8 mouse cellular contexts compared by ENCODE assay signal in the genomic region with DNA sequence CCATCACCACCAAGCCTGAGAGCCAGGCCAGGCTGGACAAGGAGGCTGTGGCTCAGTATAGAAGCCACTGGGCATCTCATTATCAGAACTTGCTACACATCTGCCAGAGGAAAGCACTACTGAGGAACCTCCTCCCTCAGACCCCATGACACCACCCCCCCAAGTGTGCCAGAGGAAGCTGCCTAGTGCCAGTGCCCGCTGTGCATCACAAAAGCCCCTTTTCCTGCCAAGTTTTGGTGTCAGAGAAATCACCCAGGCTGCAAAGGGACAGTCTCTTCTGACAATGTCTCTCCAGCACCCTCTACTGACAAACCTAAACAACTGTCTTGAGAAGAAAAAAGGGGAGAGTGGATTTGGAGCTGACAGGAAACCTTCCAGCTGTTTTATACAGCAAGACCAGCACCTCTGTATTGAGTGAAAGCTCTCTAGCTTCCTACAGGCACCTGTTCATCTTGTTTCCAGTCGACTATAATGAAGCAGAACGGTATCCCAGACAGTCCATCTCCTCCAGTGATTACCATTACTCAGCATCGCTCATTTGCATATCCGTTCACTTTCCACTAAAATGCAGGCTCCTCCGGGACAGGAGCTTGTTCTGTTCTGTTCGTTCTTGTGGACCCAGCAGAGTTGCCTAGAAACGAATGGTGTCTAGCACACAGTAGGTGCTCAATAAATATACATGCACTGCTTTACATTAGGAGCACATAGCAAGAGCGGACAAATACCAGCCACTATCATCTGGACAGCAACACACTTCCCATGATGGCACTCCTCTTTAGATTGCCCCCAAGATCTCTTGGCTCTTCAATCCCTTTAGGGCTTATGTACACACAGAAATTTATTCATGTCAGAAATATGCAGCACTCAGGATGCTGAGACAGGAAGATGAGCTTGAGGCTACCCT. TPM values are rescaled to one million over a fixed set of nuclear protein-coding genes. Genes with fewer than 3 reads are reported as not detected.
DNase-seq lines count a peak whose midpoint lies in the region; ATAC-seq lines count a peak whose summit lies in the region.

No protein-coding gene starts in this region.

- DNase-seq in thymus, postnatal 14 days: peak; percentile 13
- no peak for DNase-seq in thymus, postnatal 25 days
- DNase-seq in cerebellum, postnatal 25 days: peak; percentile 45 to 60
- DNase-seq in layer of hippocampus, postnatal 14 days (ENCODE audit: low spot score in 2 of 2): peak; percentile 60 to 72
- DNase-seq in urinary bladder, postnatal 4 days (ENCODE audit: low spot score in 2 of 2): no peak
- no peak for DNase-seq in gastrocnemius, postnatal 14 days

- no peak overlapping the region for H3K4me2 ChIP-seq in hindbrain, embryonic 12.5 days (replicated peaks)
- H3K4me2 ChIP-seq in midbrain, embryonic 15.5 days: no peak overlapping the region

- no peaks in the 10 kb centered on the region for H3K9me3 ChIP-seq in hindbrain, embryonic 12.5 days (replicated peaks)
- H3K9me3 ChIP-seq in midbrain, embryonic 15.5 days: no peaks in the 10 kb centered on the region

- H3K27ac ChIP-seq in hindbrain, embryonic 12.5 days: no peak overlapping the region
- 0 out of 2 replicates have a peak overlapping the region, but pooled peaks have one; percentile 42 for H3K27ac ChIP-seq in midbrain, embryonic 15.5 days

- H3K36me3 ChIP-seq in hindbrain, embryonic 12.5 days: peaks cover 30% of the 10 kb centered on the region
- peaks cover 11% of the 10 kb centered on the region; the same call in 1 of the 2 replicates for H3K36me3 ChIP-seq in midbrain, embryonic 15.5 days (replicated peaks)

- H3K4me3 ChIP-seq in hindbrain, embryonic 12.5 days: no peak overlapping the region
- no peak overlapping the region for H3K4me3 ChIP-seq in midbrain, embryonic 15.5 days

- no peak overlapping the region for H3K9ac ChIP-seq in hindbrain, embryonic 12.5 days
- no peak overlapping the region for H3K9ac ChIP-seq in midbrain, embryonic 15.5 days

- ATAC-seq in hindbrain, embryonic 12.5 days (ENCODE audit: low FRiP score): peak; percentile 71
- ATAC-seq in midbrain, embryonic 15.5 days (replicated peaks): peak; percentile 84

- H3K27me3 ChIP-seq in hindbrain, embryonic 12.5 days: no peaks in the 10 kb centered on the region
- no peaks in the 10 kb centered on the region for H3K27me3 ChIP-seq in midbrain, embryonic 15.5 days (replicated peaks)

- no peaks in the 10 kb centered on the region for H3K4me1 ChIP-seq in hindbrain, embryonic 12.5 days
- H3K4me1 ChIP-seq in midbrain, embryonic 15.5 days: peaks cover 5% of the 10 kb centered on the region

- WGBS in hindbrain, embryonic 12.5 days: 64% methylated on average over 9 of the region's 9 CpGs
- WGBS in midbrain, embryonic 15.5 days: 52% methylated on average over 9 of the region's 9 CpGs

- intact Hi-C loops in gastrocnemius, postnatal 14 days (cut with DNase I; ENCODE audit: low total_unique reads): no loop called here

RNA-seq across cellular contexts. Expression of a gene that starts 12.6 kb away (rescaled TPM):
- polyA plus RNA-seq in hindbrain, embryonic 12.5 days (2016; fragmentation: Nextera tagmentation; extraction: Ambion mirVana): 440 and 489 TPM in 2 replicates
- total RNA-seq in layer of hippocampus, postnatal 14 days (2021): 100 to 1,000 TPM; 102 TPM
- 313 and 342 TPM in 2 replicates for polyA plus RNA-seq in midbrain, embryonic 15.5 days (2015; fragmentation: Nextera tagmentation; extraction: Ambion mirVana)
- 100 to 1,000 TPM; 122 to 127 TPM for total RNA-seq in gastrocnemius, postnatal 14 days (2021)

RNA-seq across cellular contexts. Expression of a gene that starts 28.4 kb away (rescaled TPM):
- polyA plus RNA-seq in hindbrain, embryonic 12.5 days (2016; fragmentation: Nextera tagmentation; extraction: Ambion mirVana): not detected in 2 replicates
- not detected for total RNA-seq in layer of hippocampus, postnatal 14 days (2021)
- not detected in 2 replicates for polyA plus RNA-seq in midbrain, embryonic 15.5 days (2015; fragmentation: Nextera tagmentation; extraction: Ambion mirVana)
- not detected for total RNA-seq in gastrocnemius, postnatal 14 days (2021)

RNA-seq across cellular contexts. Expression of a gene that starts 54.3 kb away (rescaled TPM):
- polyA plus RNA-seq in hindbrain, embryonic 12.5 days (2016; fragmentation: Nextera tagmentation; extraction: Ambion mirVana): not detected in 2 replicates
- under 1 TPM; 0.25 to 0.29 TPM for total RNA-seq in layer of hippocampus, postnatal 14 days (2021)
- 0.48 and 0.98 TPM in 2 replicates for polyA plus RNA-seq in midbrain, embryonic 15.5 days (2015; fragmentation: Nextera tagmentation; extraction: Ambion mirVana)
- not detected for total RNA-seq in gastrocnemius, postnatal 14 days (2021)

Comparison
In these comparisons a context has a peak if more than half of its experiments do, and no peak if none do; other contexts are left out.
1. DNase-seq: peak in thymus, postnatal 14 days (single experiment), cerebellum, postnatal 25 days (2 of 2) and layer of hippocampus, postnatal 14 days (2 of 2); none in thymus, postnatal 25 days (single experiment), urinary bladder, postnatal 4 days (0 of 2) and gastrocnemius, postnatal 14 days (single experiment).